Mouse (Mus musculus) T-helper 1 cell (primary cell): ENCODE data around the gene Hoxb13.

Source experiments
- in situ Hi-C: fragments of 300-600 bp; cut with MboI, MseI; formaldehyde crosslinking; loops from one replicate; pipeline ENCODE4 v1.15.1; 2025; ENCODE audit warnings: high pct_unique_total_duplicates

Gene Hoxb13

DNA sequence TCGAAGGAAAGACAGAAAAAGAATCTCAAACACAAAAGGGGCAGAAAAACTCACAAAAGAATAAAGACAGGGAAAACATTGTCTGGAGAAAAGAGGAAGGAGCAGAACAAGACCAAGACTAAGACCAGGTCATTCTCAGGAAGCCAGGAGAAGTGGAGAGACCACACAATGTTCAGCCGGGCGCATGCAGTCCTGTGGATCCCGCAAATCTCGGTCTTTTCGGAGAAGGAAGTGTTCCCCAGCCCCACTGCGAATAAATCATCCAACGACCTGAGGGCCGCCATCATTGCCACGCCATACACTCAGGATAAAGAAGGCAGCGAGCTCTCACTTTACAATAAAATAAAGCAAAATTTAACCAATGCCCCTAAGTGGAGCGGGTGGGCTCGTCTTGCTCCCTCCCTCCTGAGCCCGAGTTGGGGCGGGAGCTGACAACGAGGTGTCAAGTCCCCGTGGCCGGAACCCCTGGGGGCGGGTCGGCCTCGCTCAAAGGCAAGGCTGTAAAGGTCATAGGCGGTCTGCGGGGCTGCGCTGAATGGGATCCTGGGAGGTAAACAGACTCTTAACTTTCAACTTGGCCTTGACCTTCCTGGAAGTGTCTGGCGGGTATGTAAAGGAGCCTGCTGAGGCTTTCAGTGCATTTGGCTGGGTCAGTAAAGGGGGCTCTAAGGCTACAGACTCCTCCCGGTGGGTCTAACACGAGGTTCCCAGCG is 4.2 kb upstream of the Hoxb13 start:
- in situ Hi-C loops: no loop called here

DNA sequence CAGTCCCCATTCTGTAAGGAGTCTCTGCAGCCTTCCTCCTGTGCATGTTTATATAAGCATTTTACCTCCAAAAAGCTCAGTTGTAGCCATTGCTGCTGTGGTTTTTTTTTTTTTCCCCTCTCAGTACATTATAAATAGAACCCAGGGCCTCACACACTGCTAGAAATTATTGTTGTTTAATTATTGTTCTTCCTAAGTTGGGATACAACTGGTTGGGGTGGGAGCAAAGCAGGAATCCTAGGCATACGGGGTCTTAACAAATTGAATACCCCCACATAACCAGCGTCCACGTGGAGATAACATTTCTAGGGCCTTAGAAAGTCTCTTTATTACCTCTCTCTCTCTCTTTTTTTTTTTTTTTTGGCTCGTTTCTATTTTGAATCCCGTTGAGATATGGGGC is 3.0 kb upstream of the Hoxb13 start:
- in situ Hi-C loops: no loop called here

DNA sequence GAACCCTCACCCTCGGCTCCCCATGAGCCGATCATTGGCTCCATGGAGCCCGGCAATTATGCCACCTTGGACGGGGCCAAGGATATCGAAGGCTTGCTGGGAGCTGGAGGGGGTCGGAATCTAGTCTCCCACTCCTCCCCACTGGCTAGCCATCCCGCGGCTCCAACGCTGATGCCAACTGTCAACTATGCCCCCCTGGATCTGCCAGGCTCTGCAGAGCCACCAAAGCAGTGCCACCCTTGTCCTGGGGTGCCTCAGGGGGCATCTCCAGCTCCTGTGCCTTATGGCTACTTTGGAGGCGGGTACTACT is 240 bp downstream of the Hoxb13 start:
- in situ Hi-C loops: no loop called here

DNA sequence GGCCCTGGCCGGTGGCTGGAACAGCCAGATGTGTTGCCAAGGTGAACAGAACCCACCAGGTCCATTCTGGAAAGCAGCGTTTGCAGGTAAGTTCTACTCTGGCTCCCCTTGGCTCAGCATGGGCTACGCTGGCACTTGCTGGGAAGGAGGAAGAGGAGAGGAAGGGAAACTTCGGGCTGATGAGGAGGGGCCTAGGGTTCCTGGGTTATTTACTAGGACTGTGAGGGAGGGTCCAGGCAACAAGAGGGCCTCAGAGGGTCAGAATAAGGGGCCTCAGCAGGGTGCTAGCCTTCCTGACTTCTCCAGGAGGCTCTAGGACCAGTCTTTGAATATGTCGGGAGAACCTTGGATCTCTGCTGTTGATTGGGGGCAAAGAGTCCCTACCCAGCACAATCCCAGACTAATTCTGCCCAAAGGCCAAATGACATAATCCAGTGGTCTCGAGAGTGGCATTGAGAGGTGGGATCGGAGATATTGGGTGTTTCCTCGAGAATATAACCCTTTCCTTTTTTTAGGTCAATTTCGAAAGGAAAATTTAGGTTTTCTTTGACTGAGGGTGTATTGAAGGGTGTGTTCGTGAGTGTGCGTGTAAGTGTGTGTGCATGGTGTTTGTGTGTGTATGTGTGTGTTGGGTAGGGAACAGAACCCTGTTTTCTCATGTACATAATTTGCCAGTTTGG is 985 bp downstream of the Hoxb13 start:
- in situ Hi-C loops: no loop called here

DNA sequence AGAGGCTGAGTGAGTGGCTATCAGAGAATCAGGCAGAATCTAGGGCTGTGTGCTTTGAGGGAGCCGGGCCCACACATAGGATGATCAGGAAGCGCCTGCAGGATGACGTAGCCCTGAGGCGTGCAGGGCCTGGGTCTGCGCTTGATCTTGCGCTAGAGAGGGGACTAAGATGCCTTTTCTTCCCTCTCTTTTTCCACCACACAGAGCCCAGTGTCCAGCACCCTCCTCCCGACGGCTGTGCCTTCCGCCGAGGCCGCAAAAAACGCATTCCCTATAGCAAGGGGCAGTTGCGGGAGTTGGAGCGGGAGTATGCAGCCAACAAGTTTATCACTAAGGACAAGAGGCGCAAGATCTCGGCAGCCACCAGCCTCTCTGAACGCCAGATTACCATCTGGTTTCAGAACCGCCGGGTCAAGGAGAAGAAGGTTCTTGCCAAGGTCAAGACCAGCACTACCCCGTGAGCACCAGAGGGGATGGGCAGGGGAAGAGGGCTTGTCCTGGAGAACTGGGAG is 1.7 kb downstream of the Hoxb13 start:
- in situ Hi-C loops: no loop called here

DNA sequence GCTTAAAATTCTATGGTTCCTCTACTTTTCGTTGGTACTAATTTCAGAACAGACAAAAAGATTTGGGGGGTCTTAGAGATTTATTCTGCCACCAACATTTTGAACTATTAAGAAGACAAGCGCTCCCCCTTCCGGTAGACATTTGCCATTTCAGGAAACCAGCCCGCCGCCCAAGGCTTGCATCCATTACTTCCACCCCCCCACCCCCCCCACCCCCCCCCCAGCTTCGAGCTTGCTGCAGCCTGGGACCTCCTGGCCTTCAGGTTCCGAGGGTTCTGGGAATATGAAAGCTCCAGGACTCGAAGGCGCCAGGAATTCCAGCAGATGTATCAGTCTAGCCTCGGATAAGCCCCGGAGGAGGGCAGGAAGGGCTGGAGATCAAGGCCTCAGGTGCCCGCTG is 4.5 kb downstream of the Hoxb13 start:
- in situ Hi-C loops: no loop called here

DNA sequence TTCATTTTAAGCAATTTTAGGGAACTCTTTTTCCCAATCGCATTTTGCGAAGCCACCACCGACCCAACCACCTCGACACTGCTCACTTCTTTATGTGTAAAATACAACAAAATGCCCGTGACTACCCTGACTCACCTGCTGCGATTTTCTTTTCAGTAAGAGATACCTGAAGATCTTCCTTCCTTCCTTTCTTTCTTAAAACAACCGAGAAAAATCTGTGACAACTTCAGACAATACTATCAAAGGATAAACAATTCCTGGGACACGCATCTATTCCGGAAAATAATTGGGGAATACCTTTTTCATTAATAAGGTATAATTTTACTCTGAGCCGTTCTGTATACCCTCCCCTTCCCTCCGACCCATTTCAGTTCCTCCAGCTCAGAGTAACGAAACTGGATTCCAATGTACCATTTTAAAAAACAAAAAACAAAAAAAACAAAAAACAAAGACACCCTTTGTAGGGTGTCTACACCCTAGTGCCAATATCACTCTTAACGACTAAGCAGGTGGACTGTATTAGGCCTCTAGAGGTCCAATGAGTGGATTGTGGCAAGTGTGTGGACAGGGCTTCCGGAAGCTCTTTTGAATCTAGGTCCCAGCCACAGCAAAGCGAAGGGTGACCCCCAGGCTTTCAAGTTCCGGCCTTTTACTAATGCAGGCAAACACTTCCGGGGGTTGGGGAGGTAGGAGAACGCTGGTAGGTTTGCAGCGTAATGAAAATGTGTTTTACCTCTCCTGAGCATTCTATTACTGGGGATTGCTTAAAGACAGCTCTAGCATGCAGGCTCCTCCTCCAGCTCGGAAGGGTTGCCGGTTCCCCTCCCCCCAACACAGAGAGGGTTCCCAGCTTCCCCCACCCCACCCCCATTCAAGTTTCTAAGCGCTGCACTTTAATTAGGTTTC is 5.3 kb downstream of the Hoxb13 start:
- in situ Hi-C loops: no loop called here

DNA sequence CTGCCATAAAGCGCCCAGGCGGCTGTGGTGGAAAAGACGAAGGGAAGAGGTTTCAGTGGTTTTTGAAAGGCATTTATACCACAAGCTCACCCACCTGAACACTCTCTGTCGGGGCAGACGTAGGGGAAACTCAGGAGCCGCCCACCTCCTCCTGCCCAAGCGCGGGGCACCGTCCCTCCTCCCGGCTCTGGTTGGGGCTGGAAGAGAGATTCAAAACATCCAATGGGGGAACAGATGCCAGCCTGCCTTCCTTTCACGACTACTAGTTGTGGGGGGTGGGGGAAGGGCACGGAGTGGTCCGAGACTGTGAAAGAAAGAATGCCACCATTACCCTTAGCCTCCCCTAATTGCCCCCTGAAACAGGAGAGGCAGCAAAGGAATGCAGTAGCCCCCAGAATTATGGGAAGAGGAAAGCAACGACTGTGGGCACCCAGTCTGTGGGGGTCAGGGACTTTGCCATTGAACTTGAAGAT is 6.1 kb downstream of the Hoxb13 start:
- in situ Hi-C loops: no loop called here

DNA sequence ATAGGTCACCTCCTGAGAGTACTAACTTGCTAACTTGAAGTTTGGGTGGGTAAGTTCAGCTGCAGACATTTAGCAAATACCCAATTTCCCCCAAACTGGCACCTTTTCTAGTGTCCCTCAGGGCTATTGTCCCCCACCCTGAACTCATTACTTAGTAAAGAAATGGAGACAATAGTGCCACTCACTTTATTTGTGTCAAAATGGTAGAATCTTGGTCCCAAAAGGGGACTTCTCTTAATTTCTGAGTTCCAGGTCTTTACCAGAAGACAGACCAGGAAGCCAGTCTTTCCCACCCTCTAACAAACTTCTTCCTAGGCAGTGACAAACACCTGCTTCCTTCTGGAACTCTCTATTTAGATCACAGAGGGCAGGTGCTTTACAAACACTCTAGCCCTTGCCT is 7.6 kb downstream of the Hoxb13 start:
- in situ Hi-C loops: no loop called here

DNA sequence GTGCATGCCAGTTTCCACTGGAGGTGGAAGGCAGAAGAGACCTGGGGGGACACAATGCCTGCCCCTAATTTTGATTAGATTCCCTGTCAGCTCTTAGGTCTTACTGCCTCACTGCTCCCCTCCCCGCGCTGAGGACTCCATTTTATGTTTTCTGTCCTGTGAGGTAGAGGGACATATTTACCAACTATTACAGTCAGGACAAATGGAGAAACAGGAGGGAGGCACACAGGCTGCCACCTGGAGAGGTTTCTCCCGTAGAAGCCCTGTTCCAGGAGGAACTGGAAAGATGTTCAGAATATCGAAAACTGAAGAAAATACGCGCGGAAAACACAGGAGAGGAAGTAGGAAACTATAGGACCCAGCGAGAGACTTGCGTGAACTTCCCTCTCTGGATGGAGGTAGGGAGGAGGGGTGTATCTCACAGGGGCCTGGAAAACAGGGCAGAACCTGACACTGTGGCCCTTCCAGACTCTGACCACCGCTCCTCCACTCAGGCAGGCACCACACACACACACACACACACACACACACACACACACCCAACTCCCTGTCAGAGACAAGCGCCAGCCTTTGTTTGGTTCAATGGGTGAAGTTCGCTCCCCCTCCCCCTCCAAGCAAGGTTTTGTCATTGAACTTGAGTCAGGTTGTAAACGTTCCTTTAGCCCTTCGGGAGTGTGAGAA is 8.4 kb downstream of the Hoxb13 start:
- in situ Hi-C loops: no loop called here

DNA sequence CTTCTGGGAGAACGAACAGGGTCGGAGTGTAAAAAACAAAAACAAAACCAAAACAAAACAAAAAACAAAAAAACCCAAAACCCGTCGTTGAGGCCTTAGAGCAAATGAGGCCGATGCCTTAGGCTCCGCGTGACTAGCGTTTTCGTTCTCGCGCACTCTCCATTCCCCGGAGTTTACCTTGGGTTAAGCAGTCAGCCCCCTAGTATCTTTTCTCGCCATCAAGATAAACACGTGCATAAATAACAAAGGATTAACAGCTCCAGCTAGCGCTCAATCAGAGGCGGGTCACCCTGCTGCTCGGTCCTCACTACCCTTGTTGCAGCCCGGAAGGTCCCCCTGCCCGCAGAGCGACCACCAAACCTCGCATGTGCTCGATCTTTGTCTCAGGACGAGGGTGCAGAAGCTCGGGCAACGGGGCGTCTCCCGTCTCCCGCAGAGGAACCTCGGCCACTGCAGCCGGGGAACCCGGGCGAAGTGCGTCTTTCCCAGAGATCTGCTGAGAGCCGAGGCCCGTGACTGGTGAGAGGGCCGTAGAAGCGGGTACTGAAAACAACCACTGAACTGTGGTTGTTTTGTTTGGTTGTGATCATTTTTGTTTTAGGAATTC is 9.2 kb downstream of the Hoxb13 start:
- in situ Hi-C loops: no loop called here

DNA sequence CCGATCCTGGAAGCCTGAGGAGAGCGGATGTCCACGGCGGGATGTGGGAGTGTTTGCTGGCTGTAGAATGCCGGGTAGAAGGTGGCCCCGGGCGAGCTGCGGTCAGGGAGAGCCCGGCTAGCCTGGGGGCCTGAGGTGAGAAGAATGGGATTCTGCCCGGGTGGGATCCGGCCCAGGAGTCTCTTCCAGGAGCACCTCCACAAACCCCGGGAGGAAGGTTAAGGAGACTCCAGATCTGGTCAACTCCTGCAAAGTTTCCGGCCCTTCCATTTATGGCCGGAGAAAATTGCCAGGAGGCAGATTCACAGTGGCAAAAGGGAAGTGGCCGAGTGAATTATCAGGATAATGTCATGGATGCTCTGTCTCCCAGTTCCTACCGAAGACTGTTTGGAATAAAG is 9.7 kb downstream of the Hoxb13 start:
- in situ Hi-C loops: no loop called here

DNA sequence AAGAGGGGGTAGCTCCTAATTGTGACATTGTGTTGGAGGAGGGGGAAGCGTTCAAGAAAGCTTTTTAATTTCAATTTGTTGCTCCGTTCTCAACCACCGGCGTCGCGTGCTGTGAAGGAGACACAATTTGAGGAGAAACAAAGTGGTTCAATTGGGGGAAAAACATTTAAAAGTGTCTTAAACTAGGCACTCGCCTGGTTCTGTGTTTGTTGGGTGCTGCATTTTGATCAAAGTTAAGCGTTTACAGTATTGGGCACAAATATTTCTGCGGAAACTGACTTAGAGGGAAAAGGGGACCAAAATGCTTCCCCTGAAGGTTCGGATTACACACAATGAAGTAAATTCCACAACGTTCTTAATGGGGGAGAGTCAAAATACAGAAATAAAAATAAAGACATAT is 10.2 kb downstream of the Hoxb13 start:
- in situ Hi-C loops: no loop called here

DNA sequence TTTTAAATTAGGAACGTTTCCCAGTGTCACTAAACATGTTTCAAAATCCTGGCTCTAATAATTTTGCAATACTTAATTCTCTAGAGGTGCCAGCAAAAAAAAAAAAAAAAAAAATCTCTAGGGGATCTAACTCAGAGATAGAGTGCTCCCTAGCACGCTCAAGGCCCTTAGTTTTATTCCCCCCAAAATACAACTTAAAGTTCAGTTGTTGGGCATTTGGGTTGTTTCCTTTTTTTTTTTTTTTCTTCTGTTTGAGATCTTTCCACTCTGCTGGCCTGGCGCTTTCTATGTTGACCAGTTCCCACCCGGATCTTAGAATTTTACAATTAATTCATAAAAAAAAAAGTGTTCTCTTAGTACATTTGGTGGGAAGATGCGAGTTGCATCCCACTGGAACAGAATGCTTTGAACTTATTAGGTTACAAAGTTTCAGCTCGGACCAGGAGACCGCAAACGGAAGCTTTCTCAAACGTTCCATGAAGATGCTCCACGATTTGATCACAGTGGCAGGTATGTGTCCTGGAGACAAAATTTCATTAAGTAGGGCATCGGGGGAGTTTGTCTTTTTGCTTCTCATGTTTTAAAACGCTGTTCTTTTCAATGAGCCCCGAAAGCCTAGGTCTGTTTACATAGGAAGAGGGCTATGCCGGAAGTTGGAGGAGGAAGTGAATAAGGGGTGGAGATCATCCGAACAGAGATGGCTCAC is 11.5 kb downstream of the Hoxb13 start:
- in situ Hi-C loops: no loop called here

DNA sequence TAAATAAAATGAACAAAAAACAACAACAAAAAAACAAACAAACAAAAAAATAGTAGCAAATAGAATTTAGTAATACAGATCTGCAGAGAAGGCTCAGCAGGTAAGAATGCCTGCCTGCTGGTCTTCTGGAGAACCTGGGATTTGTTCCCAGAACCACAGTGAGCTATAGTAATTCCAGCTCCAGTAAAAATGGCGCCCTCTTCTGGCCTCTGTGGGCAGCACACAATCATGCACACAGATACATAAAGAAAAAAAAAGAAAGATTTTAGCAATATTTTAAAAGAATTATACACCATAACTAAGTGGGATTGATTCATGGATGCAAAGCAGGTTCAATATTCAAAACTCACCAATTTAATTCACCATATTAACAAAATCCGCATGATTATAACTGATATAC is 29.7 kb downstream of the Hoxb13 start:
- in situ Hi-C loops: no loop called here

DNA sequence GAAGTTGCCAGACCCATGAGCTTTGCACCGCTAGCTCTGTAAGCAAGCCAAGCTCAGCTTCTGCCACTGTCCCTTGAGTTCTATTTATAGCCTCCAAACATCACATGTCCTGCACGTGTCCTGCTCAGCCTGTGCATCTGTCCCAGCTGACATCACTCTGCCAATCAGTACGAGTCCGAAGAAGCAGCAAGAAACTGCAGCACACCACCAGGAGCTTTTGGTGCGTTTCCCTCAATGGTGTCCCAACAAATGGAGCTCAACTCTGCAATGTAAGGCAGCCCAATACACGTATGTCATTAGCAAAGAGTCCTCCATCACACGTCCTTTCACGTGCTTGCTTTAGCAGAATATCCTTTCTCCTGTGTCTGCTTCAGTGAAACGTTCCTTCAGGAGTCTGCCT is 33.6 kb downstream of the Hoxb13 start:
- in situ Hi-C loops: loop anchor here (25.0 kb wide), 1 partner anchor 240 kb away; no protein-coding TSS in a partner anchor

DNA sequence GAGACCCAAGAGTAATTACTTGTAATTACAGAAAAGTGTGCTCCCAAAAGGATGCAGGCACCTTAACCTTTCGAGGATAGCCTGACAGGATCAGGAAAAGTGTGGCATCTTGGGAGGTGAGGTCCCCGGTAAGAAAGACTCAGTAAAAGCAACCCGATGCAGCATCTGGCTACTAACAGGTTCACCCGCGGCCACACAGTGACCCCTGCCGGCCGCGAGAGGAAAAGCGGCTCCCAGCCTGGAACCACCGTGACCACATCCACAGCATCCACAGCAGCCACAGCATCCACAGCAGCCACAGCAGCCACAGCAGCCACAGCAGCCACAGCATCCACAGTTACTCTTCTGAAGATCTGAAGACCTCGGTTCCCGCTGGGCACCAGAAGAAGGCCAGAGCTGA is 40.8 kb downstream of the Hoxb13 start:
- in situ Hi-C loops: loop anchor here (5.0 to 25.0 kb wide), 3 partner anchors 88 to 248 kb away; no protein-coding TSS in a partner anchor

DNA sequence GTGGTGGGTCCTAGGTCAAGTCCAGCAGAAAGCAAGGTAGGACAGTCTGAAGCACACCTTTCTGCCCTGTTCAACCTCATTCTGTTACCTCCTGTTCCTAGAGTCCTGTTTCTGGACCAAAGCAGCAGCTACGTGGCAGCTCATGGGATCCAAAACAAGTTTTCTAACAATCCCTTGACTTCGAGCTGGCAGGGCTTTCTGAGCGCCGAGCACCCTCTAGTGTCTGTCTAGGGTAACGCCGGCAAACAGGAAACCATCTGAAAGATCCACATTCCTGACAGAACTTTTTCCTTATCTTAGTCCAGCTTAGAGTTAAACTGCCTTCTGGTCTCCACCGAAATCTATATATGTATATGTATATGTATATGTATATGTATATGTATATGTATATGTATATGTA is 46.1 kb downstream of the Hoxb13 start:
- in situ Hi-C loops: loop anchor here (25.0 kb wide), 1 partner anchor 253 kb away; no protein-coding TSS in a partner anchor
